Mouse (Mus musculus) myocyte (in vitro differentiated cells): ENCODE measurements at regions not wholly inside any gene's neighbourhood (a gene's known extent, or its start where the extent isn't known, plus 50 kb on each side); places are given as distances from the start of the nearest gene placed in this dataset.

Experiments used
- MYOD1 ChIP-seq, 3 experiments: IDR thresholded peaks; one replicate each; pipeline ENCODE4 v1.6.1; 2011; ENCODE audit warnings: control low read depth in 2 of 3, low read depth in 2 of 3, mild to moderate bottlenecking in 2 of 3, moderate library complexity in 1 of 3; ENCODE audit not compliant: insufficient read length in 2 of 3, control insufficient read depth in 1 of 3
- POLR2A ChIP-seq: IDR thresholded peaks from one replicate; pipeline ENCODE4 v1.6.1; 2011; ENCODE audit warnings: low read depth, mild to moderate bottlenecking, control low read depth, moderate library complexity; ENCODE audit not compliant: insufficient read length
- USF1 ChIP-seq: IDR thresholded peaks from one replicate; pipeline ENCODE4 v1.6.1; 2011; ENCODE audit warnings: low read depth, mild to moderate bottlenecking, control low read depth, moderate library complexity

DNA sequence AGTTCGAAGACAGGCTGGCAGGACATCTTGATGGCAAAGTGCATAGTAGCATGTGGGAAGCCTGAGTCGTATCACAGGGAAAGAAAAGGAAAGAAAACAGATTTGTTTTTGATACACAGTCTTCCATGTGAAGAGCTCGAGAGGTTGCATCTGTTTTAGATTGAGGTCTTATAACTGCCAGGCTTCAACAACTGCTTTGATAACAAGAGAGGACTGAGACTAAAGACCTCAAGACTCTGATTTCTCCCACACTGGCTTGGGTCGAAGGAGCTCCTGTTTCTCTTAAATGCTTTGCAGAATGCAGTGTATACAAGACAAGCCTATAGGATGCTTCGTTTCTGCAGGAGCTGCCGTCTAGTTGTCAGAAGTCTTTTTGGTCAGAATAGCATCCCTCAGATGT lies 103.0 kb upstream of the Fat4 start:
- TF ChIP-seq USF1 (no peak), POLR2A (no peak), MYOD1 (IDR thresholded peaks at IDR 0.05; ENCODE audit: control insufficient read depth in 1 of 3, insufficient read length in 2 of 3, low read depth in 2 of 3) (no peak)
